Comparison of ENCODE assay signal across 14 mouse cellular contexts in the genomic region with DNA sequence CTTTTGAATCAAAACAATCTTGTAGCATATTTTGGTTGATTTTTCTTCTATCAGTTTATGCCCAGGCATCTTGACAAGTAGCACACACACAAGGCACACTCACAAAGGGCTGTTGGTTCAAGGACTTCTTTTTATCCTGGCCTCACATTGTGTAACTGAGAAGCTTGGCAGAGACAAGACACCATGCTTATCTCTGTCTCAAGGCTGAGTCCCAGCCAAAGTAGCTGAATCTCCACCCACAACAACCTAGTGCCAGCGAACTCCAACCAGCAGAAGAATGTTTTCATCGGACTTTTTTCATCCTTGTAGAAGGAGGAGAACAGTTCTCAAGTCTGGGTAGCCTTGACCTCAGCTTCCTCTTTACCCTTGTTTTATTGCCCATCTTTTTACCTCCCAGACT.
DNase-seq lines count a peak whose midpoint lies in the region; ATAC-seq lines count a peak whose summit lies in the region.
"Had no signal": no experiment of that assay in that cellular context is flagged by ENCODE, and none has a peak within 500 bp of the region (broad histone marks: within the 10 kb centered on the region; RNA-seq: fewer than 3 reads in every experiment).

No protein-coding gene starts in this region.

- H3K27ac ChIP-seq in heart, embryonic 12.5 days (ENCODE audit: poor library complexity, severe bottlenecking): no peak overlapping the region
- H3K27ac ChIP-seq in midbrain, embryonic 13.5 days: no peak overlapping the region
- H3K27ac ChIP-seq: forebrain, embryonic 12.5 days; hindbrain, embryonic 10.5 days; liver, embryonic 13.5 days; midbrain, embryonic 12.5 days had no signal

- H3K4me1 ChIP-seq in heart, embryonic 12.5 days (replicated peaks): 0 out of 2 replicates have a peak, but pooled peaks cover 3% of the 10 kb centered on the region
- no peaks in the 10 kb centered on the region for H3K4me1 ChIP-seq in midbrain, embryonic 13.5 days (replicated peaks)
- H3K4me1 ChIP-seq: forebrain, embryonic 12.5 days; hindbrain, embryonic 10.5 days; liver, embryonic 13.5 days; midbrain, embryonic 12.5 days had no signal

- ATAC-seq in heart, embryonic 12.5 days (ENCODE audit: insufficient number of reproducible peaks, low FRiP score): no peak
- ATAC-seq in monocyte, adult 5-6 weeks (replicated peaks; ENCODE audit: insufficient number of reproducible peaks, low FRiP score, low TSS enrichment, poor library complexity, severe bottlenecking): no peak
- ATAC-seq in midbrain, embryonic 13.5 days: no peak

- H3K4me3 ChIP-seq in heart, embryonic 12.5 days: no peak overlapping the region
- no peak overlapping the region for H3K4me3 ChIP-seq in midbrain, embryonic 13.5 days (replicated peaks)
- H3K4me3 ChIP-seq: forebrain, embryonic 12.5 days; hindbrain, embryonic 10.5 days; liver, embryonic 13.5 days; midbrain, embryonic 12.5 days had no signal

- no peaks in the 10 kb centered on the region for H3K27me3 ChIP-seq in heart, embryonic 12.5 days (replicated peaks)
- H3K27me3 ChIP-seq in midbrain, embryonic 13.5 days: no peaks in the 10 kb centered on the region
- H3K27me3 ChIP-seq: forebrain, embryonic 12.5 days; liver, embryonic 13.5 days; midbrain, embryonic 12.5 days had no signal

- H3K4me2 ChIP-seq in heart, embryonic 12.5 days: no peak overlapping the region
- no peak overlapping the region for H3K4me2 ChIP-seq in midbrain, embryonic 13.5 days (replicated peaks)
- H3K4me2 ChIP-seq: forebrain, embryonic 12.5 days; liver, embryonic 13.5 days; midbrain, embryonic 12.5 days had no signal

- 58% methylated on average over 2 of the region's 2 CpGs for WGBS in heart, embryonic 12.5 days
- 87% methylated on average over 2 of the region's 2 CpGs for WGBS in midbrain, embryonic 13.5 days

- H3K9me3 ChIP-seq in heart, embryonic 12.5 days (replicated peaks): no peaks in the 10 kb centered on the region
- no peaks in the 10 kb centered on the region for H3K9me3 ChIP-seq in midbrain, embryonic 13.5 days
- H3K9me3 ChIP-seq: forebrain, embryonic 12.5 days; hindbrain, embryonic 10.5 days; liver, embryonic 13.5 days; midbrain, embryonic 12.5 days had no signal

- peak; percentile 97 for DNase-seq in heart, adult 11 months
- DNase-seq in adrenal gland, adult (ENCODE audit: inconsistent age in 2 of 2, low spot score in 1 of 2): peak; percentile 86 to 92
- DNase-seq in heart, adult 8-10 months (ENCODE audit: low spot score): peak; percentile 67
- DNase-seq in ovary, postnatal 14 days (ENCODE audit: low spot score): peak; percentile 21
- no peak for DNase-seq in kidney, postnatal 10 days
- DNase-seq: kidney, adult 11 months; liver, embryonic 13.5 days; thymus, postnatal 25 days had no signal

- no peak overlapping the region for H3K9ac ChIP-seq in heart, embryonic 12.5 days
- no peak overlapping the region for H3K9ac ChIP-seq in midbrain, embryonic 13.5 days (replicated peaks)
- H3K9ac ChIP-seq: forebrain, embryonic 12.5 days; liver, embryonic 13.5 days; midbrain, embryonic 12.5 days had no signal

- no peaks in the 10 kb centered on the region for H3K36me3 ChIP-seq in heart, embryonic 12.5 days
- no peaks in the 10 kb centered on the region for H3K36me3 ChIP-seq in midbrain, embryonic 13.5 days
- H3K36me3 ChIP-seq: forebrain, embryonic 12.5 days; hindbrain, embryonic 10.5 days; liver, embryonic 13.5 days; midbrain, embryonic 12.5 days had no signal
